Mouse (Mus musculus): Measurements from ENCODE around the gene Hnrnph1.
"Not testable (repeated sequence)": the region's sequence is repeated elsewhere in the genome, so short reads cannot be mapped to it uniquely, and the experiment has no call there.

DNA sequence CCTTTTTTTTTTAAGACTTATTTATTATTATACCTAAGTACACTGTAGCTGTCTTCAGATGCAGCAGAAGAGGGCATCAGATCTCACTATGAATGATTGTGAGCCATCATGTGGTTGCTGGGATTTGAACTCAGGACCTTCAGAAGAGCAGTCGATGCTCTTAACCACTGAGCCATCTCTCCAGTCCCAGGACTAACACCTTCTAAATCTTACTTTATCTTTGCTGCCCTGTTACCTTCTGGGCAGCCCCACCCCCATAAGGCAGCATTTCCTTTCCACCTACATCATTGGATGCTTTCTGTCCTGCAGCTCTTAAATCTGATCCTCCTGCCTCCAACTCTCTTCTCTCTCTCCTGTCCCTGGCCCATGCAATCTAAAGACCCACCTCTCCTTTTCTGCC, 15.5 kb upstream of the Hnrnph1 start:
- TF ChIP-seq CTCF (IDR thresholded peaks at IDR 0.05; ENCODE audit: control insufficient read depth, insufficient read depth, low read length); POLR2A (IDR thresholded peaks at IDR 0.05; ENCODE audit: borderline replicate concordance, control insufficient read depth, low read depth, low read length): not testable (repeated sequence)
